Mouse (Mus musculus) regulatory T cell (primary cell): ENCODE results near the gene Med15.
"Not testable (repeated sequence)": the region's sequence is repeated elsewhere in the genome, so short reads cannot be mapped to it uniquely, and the experiment has no call there.

Source experiments
- in situ Hi-C: fragments of 300-600 bp; cut with MboI, MseI; formaldehyde crosslinking; loops from one replicate; pipeline ENCODE4 v1.15.1; 2025; ENCODE audit warnings: high pct_unique_total_duplicates

The Med15 gene

DNA sequence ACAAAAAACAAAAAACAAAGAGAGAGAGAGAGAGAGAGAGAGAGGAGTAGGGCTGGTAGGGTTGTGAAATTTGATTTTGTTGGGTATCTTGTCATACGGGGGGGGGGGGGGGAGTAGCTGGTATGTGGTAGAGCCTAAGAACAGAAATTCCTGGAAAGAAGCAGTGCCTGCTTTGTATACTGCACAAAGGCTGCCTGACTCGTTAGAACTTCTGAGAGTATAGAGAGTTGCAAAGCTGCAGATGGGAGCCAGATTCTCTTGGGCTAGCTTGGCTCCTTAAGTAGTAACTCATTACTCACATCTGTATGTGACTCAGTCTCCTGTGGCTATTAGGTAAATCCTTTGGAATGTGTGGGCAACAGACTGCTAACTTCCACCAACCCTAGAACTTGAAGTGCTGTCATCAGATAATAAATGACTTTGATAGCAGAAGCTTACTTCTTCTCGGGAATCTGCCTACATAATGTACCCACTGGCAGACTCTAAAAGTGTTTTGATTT lies at the start of gene Med15:
Med15 (minus strand) TSS at position 51 of the 500 bp plus-strand sequence.
- in situ Hi-C loops = no loop called here

DNA sequence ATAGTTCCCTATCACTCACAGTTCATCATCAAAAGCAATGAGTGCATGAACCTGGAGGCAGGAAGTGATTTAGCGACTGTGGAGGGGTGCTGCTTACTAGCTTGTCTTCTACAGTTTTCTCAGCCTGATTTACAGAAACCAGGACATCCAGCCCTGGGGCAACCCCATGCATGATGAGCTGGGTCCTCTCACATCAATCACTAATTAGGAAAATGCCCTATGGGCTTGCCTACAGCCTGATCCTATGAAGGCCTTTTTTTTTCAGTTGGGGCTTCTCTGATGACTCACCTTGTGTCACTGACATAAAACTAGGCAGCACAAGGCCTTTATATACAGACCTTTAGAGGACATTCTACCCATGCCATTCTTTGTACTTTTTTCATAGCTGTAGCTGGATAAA lies 47.0 kb upstream of the Med15 start:
- in situ Hi-C loops = no loop called here

- in situ Hi-C loops = no loop called here
Measured at GRCm38 (mm10) chr16:17778223-17778622, 45.5 kb upstream of the Med15 start.

GRCm38 (mm10) chr16:17776828-17777227 lies 44.1 kb upstream of the Med15 start:
- in situ Hi-C loops = no loop called here

GRCm38 (mm10) chr16:17771117-17771865 lies 38.6 kb upstream of the Med15 start:
- in situ Hi-C loops = no loop called here

DNA sequence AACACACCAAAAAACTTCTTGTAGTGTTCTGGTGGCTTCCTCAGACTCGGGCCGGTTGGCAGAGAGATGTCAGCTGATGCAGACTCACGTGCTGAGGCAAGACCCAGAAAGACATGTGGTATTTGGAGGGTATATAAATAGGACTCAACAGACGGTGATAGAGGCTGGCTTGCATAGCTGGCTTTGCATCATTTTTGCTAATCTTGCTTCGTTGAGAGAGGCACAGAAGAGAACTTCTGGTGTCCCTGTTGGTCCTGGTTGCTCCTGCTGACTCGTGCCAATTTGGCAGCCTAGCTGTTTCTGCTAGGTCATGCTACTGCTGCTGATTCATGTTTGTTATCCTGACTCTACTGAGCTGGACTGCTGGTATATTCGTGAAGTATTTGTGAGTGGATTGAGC lies 36.1 kb upstream of the Med15 start:
- in situ Hi-C loops = no loop called here

DNA sequence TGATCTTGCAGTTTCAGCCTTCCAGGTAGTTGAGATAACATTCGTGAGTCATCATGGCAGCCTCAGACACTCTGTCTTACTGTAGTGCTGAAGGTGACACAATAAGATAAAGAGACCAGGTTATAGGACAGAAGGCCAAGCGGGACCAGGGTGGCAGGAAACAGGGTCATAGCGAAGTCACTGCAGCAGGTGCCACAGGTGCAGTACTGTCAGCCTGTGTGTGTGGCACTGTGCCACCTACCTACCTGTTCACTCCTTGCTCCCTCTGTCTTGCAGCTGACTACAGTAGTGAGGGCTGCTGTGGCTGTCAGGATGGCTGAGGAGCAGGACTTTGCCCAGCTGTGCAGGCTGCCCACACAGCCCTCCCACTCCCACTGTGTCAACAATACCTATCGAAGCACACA lies 31.4 kb upstream of the Med15 start:
- in situ Hi-C loops = no loop called here

- in situ Hi-C loops = no loop called here
Measured at GRCm38 (mm10) chr16:17761074-17761473, 28.4 kb upstream of the Med15 start.

DNA sequence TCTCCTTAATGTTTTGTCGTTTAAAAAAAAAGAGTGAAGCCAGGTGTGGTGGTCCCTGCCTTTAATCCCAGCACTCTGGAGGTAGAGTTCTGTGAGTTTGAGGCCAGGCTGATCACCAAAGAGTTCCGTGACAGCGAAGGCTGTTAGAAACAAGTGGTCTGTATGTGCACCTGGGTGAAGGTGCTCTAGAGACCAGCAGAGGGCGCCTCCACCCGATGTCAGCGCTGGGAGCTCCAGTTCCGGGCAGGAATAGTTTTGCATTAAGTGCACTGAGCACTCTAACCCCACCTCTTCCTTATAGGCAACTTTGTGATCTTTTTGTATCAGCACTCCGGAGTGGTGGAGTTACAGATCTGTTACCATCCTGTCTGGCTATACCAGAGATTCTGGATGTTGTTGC lies 28.0 kb upstream of the Med15 start:
- in situ Hi-C loops = no loop called here

- in situ Hi-C loops = no loop called here
Measured at GRCm38 (mm10) chr16:17759813-17760321, 27.2 kb upstream of the Med15 start.

DNA sequence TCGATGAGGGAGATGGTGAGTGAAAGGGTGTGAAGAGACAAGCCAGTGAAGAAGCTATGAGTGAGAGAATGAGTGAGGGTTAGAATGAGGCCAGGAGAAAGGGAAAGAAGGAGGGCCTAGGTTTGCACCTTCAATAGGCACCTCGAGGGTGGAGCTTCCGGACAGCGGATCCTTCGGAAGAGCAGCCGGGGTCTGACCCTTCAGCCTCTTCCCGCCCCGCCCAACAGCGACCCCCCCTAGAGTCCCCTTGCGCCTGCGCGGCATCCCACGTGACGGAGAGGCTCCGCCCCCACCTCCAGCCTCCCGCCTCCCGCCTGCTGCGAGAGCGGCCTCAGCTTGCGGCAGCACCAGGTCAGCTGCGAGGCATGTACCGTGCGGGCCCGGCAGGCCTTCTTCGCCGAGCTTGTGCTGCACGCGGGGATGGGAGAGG lies 26.7 kb upstream of the Med15 start, which contains the start of gene Klhl22:
Klhl22 (plus strand) TSS at position 275 of the 430 bp plus-strand sequence.
- in situ Hi-C loops = no loop called here

DNA sequence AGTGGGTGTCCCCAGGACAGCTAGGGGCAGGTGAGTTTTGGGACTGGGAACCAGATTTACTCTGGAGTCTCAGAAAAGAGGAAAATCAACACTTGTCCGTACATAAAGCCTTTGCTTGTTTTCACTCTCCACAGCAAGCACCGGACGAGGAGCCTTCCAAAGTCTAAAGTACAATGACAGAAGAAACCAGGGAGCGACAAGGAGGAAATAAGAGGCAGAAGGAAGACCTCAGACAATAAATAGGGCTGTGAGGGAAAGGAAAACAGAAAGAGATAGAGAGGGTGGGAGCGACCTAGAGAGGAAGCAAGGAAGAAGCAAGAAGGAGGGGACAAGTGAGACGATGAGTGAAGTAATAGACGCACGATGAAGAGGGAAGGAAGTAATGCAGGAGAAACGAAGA lies 26.2 kb upstream of the Med15 start:
- in situ Hi-C loops = no loop called here

- in situ Hi-C loops = no loop called here
Measured at GRCm38 (mm10) chr16:17757756-17758155, 25.1 kb upstream of the Med15 start.

DNA sequence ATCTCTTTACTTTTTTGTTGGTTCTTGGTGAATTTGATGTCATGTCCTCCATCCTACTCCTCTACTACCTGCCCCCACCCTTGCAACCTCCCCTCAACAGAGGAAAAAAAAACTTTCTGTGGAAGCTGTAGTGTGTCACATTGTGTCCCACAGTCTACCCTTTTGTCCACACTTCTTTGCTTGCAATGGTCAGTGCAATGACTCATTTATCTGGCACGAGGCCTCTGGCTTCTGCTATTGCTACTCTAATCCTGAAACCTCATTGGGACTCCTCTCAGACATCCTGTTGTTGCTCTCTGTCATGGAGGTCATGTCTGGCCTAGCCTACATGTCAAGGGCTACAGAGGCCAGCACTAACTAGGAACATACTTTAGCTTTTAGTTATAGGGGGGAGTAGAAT lies 21.0 kb upstream of the Med15 start:
- in situ Hi-C loops = no loop called here

DNA sequence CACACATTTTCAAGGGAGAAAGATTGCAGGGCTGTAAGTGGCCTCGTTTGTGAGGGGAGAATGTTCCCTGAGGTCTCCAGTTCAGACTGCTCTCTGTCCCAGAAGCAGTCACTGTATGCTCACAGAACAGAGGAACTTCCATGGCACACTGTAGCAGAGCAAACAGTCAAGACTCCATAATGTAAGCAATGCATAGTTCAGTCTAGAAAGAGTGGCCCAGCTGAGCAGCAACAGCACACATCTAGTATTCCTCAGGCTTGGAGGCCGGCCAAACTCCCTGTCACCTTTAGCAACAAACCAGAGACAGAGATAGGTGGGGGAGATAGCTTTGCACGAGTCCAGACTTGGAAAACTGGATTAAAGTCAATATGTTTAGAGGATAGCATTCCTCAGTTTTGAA lies 20.3 kb upstream of the Med15 start:
- in situ Hi-C loops = no loop called here

DNA sequence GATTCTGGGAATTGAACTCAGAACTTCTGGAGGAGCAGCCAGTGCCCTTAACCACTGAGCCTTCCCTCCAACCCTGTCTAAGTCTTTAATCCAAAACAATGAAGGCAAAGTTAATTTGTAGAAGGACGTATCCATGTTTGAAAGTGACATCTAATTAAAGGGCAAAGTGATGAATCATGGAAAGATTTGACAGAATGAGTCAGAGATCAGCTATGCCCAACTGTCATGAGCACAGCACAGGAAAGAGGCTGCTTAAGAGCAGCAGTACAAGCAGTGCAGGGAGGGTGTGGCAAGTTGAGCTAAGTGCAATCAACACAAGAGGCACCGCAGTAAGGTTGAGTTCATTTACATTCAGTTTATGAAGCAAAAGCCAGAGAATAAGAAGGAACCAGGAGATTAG lies 12.4 kb upstream of the Med15 start:
- in situ Hi-C loops = no loop called here

DNA sequence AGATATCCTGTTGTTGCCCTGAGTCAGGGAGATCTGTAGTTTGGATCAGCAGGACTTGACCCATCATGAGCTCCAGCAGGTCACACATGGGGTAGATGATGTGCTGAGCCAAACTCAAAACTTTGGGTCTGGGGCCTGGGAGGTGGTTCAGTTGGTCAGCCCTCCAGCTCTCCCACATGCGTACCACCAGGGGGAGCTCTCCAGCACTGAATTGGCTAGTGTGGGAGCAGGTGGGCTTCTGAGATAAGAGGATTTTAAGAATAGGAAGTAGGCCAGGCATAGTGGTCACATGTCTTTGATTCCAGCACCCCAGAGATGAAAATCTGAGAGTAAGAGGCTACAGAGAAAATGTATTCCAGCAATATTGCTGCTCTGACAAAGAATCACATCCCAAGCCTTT lies 11.8 kb upstream of the Med15 start:
- in situ Hi-C loops = loop anchor here (5.0 kb wide), 1 partner anchor 68 kb away; no protein-coding TSS in a partner anchor

- in situ Hi-C loops = loop anchor here (5.0 kb wide), 1 partner anchor 69 kb away; no protein-coding TSS in a partner anchor
Measured at GRCm38 (mm10) chr16:17743279-17743678, 10.6 kb upstream of the Med15 start.

- in situ Hi-C loops = loop anchor here (5.0 kb wide), 1 partner anchor 69 kb away; no protein-coding TSS in a partner anchor
Measured at GRCm38 (mm10) chr16:17742810-17743209, 10.1 kb upstream of the Med15 start.

DNA sequence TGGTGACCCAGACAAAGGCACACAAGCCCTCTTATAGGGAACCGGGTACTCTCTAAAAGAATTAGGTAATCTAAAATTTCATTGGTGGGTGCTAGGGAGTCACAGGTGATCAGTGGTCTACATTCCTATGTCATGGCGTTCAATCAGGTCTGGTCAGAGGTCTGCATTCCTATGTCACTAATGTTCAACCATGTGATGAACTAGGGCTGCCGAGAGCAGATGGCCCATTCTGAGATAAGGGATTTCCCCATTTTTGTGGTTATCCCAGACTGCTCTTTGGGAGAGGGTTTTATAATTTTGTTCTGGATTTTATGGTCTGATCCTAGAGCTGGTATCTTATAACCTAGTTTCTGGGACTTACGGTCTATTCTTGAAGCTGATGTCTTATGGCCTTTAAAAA lies 7.4 kb upstream of the Med15 start:
- in situ Hi-C loops = loop anchor here (5.0 kb wide), 1 partner anchor 72 kb away; no protein-coding TSS in a partner anchor

- in situ Hi-C loops = no loop called here
Measured at GRCm38 (mm10) chr16:17736156-17736555, 3.5 kb upstream of the Med15 start.

DNA sequence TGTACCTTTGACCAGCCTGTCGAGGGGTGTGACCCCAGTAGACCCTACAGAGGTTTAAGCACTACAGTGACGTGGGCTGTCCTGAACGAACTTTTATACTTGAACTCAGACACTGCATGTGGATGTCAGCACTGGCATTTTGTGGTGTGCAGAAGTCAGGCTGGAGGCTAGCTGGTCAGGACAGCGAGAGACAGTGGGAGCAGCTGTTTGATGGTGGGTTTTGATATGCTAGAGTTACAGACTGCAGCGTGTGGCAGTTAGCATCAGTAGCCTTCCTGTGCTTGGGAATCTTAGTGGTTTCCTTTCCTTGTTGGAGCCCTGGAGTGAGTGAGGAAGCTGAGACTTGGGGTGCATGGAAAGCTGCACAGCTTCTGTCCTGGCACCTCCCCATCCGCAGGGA lies 2.2 kb upstream of the Med15 start:
- in situ Hi-C loops = not testable (repeated sequence)

DNA sequence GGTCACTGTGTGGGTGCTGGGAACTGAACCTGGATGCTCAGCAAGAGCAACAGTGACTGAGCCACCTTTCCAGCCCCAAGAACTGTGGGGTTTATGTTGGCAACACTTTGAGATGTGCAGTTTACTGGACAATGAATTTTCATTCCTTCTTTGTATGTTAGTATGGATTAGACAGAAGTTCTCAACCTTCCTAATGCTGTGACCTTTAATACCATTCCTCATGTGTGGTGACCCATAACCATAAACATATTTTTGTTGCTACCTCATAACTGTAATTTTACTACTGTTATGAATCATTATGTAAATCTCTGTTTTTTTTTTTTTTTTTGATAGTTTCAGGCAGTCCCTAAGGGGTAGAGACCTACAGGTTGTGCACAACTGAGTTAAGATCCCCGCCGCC lies 955 bp upstream of the Med15 start:
- in situ Hi-C loops = no loop called here
